Mouse (Mus musculus): ENCODE measurements around the gene N4bp2l1. TPM values are rescaled to one million over a fixed set of nuclear protein-coding genes. Genes with fewer than 3 reads are reported as not detected.

The N4bp2l1 gene
- total RNA-seq, 2 experiments from 2014 or later, result 45.1 to 50.1 TPM

- no peak for DNase-seq (ENCODE audit: low spot score in 2 of 2)
Measured at GRCm38 (mm10) chr5:150599301-150600294, 2.6 kb upstream of the N4bp2l1 start.

DNA sequence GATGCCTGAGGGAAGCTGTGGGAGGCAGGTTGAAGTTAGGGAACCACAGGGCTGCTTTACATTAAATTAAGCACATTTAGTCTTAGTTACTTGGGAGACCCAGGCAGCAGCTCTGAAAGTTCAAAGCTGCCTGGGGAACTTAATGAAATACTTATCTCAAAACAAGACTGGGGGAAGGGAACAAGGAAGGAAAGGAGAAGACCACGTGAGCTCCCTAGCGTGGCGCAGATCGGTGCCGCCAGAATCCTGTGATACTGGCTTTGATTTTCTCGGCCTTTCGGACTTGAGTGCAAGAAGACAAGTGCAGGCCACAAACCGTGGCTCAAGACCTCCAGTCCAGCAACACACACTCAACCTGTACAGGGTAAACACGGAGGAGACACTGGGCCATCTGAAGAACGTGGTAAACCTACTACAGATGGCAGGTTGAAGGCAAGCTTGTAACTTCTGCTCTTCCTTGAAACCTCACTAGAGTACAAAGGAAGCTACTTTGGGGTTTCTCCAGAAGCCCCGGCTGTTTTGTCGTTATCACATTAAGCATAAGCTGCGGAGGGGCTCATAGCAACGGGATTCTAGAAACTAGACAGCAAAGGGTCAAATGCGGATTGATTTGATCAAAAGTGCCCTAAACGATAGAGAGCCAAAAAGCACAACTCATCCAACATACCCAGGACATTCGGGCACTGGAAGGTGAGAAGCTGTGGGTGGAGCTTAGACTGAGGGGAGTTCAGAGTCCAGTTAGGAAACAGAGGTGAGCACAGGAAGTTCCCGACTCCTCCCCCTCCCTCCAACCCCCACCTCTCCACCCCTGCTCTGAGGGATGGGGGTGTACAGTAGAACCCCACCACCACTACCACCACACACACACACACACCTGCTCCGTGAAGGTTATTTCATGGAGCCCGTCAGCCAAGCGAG, 1.5 kb upstream of the N4bp2l1 start:
- no peak for DNase-seq (ENCODE audit: low spot score in 2 of 2)

GRCm38 (mm10) chr5:150595366-150596016, 1.5 kb downstream of the N4bp2l1 start:
- no peak for DNase-seq (ENCODE audit: low spot score in 2 of 2)

DNA sequence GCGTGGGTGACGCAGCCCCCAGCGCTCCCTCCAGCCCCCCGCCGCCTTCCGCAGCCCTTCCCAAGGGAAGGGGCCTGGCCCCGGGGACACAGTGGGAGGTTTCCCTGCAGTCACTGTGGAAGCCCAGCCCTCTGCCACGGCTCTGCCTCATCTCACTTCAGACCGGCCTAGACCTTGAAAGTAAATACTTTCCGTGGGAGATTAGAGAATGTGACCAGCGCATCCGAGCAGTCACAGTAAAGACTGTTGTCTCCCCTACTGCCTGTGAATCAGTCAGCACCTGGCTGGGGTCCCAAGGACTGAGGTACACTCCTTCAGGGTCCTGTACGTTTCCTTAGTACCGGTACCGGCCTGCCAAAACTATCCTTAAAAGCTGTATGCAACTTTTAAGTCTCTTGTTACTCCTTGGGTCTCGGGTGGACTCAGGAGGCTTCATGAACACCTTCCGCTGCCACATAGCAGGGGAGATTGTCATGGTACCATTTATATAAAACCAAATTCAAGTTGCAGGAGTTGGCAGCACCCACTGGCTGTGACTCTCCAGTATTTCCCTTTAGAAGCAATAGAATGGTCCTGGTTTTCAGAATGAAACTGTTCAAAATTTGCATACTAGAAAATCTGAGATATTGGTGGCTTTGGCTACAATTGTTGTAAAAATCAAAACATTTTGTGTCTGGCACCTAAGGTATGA, 2.2 kb downstream of the N4bp2l1 start:
- peak in 1 of 2 experiments; percentile 15 for DNase-seq (ENCODE audit: low spot score in 2 of 2)

- peak in 1 of 2 experiments; percentile 31 for DNase-seq (ENCODE audit: low spot score in 2 of 2)
Measured at GRCm38 (mm10) chr5:150593756-150594648, 3.0 kb downstream of the N4bp2l1 start.

- peak in 1 of 2 experiments; percentile 16 for DNase-seq (ENCODE audit: low spot score in 2 of 2)
Measured at GRCm38 (mm10) chr5:150592904-150593755, 3.9 kb downstream of the N4bp2l1 start.

DNA sequence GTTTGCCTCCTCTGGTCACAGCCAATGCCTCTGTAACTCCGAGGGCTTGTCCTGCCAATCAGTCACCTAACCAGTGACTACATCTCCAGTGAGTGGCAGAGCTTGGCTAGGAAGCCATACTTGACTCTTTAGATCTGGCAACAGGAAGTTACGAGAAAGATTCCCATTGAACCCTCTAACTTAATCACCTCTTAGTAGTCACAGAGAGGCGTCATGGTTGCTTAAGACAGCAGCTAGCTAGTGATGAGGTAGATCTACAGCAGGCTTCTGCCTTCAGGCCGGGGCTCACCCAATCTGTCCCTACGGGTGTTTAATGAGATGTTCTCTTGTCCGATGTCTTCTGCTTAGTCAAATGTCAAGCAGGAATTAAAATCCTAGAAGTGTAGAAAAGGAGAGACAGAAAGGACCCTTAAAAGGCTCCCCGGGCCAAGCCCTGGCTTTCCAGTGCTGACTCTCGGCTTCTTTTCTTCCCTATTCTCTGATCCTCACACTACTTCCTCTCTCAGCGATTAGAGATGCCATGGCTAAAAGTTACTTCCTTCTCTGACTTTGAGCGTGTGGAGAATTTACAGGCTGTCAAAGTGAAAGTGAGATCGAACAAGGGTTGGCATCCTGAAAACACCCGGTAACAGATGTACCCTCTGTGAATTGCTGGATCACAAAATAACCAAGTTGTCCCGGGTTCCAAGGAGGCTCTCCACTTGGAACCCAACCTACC, 4.6 kb downstream of the N4bp2l1 start:
- no peak for DNase-seq (ENCODE audit: low spot score in 2 of 2)

DNA sequence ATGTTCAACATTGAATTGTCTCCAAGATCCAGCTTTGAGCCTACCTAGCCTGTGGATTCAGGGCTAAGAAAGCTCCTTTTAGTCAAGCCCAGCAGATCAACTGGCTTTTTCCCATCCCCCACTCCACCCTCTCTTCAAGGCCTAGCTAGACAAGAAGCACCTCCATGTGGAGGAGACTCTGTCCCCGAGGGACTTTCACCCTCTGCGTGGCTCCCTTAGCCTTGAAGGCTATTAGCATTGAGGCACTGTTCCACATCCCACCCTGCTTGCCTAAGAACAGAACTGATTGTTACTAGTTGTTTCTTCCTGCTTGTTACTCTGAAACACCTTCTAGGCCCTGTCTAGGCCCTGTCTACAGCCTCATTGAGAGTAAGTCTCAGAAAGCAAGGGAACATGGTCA, 7.0 kb downstream of the N4bp2l1 start:
- DNase-seq (ENCODE audit: low spot score in 2 of 2), result no peak

DNA sequence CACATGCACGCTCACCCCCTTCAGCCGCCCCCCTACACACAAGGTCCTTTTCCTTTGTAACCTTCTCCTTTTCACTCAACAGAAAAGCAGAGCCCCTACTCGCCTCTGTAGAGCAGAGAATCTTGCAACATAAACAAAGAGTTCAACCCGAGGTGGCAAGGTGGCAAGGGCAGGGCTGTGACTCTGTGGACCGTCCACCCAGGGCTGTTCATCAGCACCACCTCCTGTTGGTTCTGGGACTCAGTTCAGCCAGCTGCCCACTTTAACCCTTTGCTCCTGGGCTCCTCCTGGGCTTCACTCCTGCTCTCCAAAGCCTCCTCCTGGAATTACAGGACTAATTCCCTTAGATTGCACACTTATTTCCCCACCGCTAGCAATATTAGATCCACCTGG, 12.7 kb downstream of the N4bp2l1 start:
- DNase-seq (ENCODE audit: low spot score in 2 of 2), result no peak

DNA sequence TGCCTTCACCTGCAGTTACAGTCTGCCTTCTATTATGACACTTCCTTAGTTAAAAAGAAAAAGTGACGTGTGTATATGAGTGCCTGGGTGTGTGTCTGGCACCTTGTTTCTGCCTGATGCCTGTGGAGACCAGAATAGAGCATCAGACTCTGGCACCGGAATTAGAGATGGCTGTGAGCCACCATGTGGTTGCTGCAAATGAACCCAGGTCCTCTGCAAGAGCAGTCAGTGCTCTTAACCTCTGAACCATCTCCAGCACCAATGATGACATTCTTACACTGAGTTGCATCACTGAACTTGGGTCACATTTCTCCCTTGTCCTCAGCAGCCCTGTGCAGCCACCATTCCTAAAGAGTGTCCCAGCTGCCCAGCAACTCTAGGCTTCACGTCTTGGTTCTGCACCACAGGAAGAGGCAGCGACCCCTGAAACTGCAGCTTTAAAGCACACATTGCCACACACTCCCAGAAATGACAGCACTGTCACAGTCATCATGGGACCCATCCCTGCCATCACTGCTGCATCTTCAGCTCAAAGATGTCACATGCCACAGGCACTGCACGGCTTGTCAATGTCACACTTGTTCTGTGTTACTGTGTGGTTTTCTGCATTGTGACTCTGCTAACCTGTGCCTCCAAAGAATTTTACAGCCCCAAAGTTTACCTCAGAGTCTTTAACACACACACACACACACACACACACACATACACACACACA, 13.2 kb downstream of the N4bp2l1 start:
- DNase-seq (ENCODE audit: low spot score in 2 of 2), result no peak

GRCm38 (mm10) chr5:150583181-150583580, 13.8 kb downstream of the N4bp2l1 start:
- DNase-seq (ENCODE audit: low spot score in 2 of 2), result no peak

- no peak for DNase-seq (ENCODE audit: low spot score in 2 of 2)
Measured at GRCm38 (mm10) chr5:150581180-150581579, 15.8 kb downstream of the N4bp2l1 start.

DNA sequence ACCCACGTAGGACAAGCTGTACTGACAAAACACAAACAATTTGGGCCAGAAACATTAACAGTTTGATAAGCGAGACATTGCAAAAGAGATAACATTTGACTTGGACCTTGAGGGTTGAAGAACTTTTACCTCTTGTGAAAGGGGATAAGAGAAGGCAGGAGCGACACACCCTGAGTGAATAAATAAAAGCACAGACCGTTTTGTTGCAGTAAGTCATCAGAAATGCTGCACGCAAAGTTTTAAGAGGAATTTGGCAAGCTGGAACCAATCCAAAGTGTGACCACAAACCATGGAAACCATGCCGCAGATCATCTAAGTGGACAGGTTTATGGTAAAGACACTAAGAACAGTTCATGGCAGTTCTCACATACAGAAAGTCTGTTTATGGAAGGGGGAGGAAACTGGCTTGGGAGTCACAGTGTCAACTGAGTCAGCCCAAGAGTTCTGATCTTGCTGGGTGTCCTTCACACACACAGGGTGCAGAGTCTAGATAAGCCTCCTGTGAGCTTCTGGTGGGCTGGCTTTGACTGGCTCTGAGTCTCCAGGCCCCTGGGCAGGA, 18.3 kb downstream of the N4bp2l1 start:
- DNase-seq (ENCODE audit: low spot score in 2 of 2), result no peak

- DNase-seq (ENCODE audit: low spot score in 2 of 2), result no peak
Measured at GRCm38 (mm10) chr5:150576832-150577231, 20.2 kb downstream of the N4bp2l1 start.

GRCm38 (mm10) chr5:150574885-150575284, 22.1 kb downstream of the N4bp2l1 start:
- DNase-seq (ENCODE audit: low spot score in 2 of 2), result no peak

- no peak for DNase-seq (ENCODE audit: low spot score in 2 of 2)
Measured at GRCm38 (mm10) chr5:150574403-150574802, 22.6 kb downstream of the N4bp2l1 start.
